ENCODE assay signal across 18 mouse cellular contexts in the genomic region with DNA sequence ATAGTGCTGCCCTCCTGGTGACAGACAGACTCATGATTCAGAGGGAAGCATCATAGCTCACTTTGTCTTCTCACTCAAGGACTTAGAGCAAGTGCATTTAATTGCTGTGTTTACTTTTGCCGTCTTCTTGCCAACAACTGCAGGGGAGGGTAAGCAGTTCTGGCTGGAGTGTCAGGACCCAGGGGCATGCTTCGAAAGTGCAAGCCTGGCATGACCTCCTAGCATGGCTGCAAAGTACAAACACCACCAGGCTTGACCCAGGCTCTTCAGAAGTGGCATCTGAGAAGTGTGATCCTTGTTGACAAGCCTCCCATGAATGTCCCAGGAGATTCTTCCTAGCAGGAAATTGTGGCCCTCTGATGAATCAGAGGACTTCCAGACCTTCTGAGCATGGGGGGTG.
"Had no signal": no experiment of that assay in that cellular context is flagged by ENCODE, and none has a peak within 500 bp of the region (broad histone marks: within the 10 kb centered on the region; RNA-seq: fewer than 3 reads in every experiment).

No protein-coding gene starts in this region.

- H3K9ac ChIP-seq: lung, embryonic 14.5 days; midbrain, embryonic 12.5 days; neural tube, embryonic 13.5 days; neural tube, embryonic 15.5 days had no signal

- H3K27me3 ChIP-seq: midbrain, embryonic 12.5 days; neural tube, embryonic 13.5 days; neural tube, embryonic 15.5 days had no signal

- H3K9me3 ChIP-seq: midbrain, embryonic 10.5 days; midbrain, embryonic 12.5 days; neural tube, embryonic 13.5 days; neural tube, embryonic 15.5 days had no signal

- H3K4me2 ChIP-seq: lung, embryonic 14.5 days; midbrain, embryonic 12.5 days; neural tube, embryonic 13.5 days; neural tube, embryonic 15.5 days had no signal

- H3K4me3 ChIP-seq: midbrain, embryonic 10.5 days; midbrain, embryonic 12.5 days; myocyte; neural tube, embryonic 13.5 days; neural tube, embryonic 15.5 days had no signal

- H3K27ac ChIP-seq: midbrain, embryonic 10.5 days; midbrain, embryonic 12.5 days; neural tube, embryonic 13.5 days; neural tube, embryonic 15.5 days had no signal

- H3K36me3 ChIP-seq: midbrain, embryonic 10.5 days; midbrain, embryonic 12.5 days; neural tube, embryonic 13.5 days; neural tube, embryonic 15.5 days had no signal

- ATAC-seq: midbrain, embryonic 16.5 days had no signal

- DNase-seq: lung, embryonic 14.5 days; lung, postnatal 10 days; lung, postnatal 4 days; midbrain, embryonic 14.5 days; retina, postnatal 1 day; right cerebral cortex, adult 18-20 months; right cerebral cortex, postnatal 25 days; right cerebral cortex, postnatal 4 days; spleen, adult 18-20 months; thymus, adult 18-20 months; thymus, postnatal 14 days; thymus, postnatal 36 days had no signal

- H3K4me1 ChIP-seq: midbrain, embryonic 10.5 days; midbrain, embryonic 12.5 days; neural tube, embryonic 13.5 days; neural tube, embryonic 15.5 days had no signal
